Mouse (Mus musculus): ENCODE results near the gene Kmt5b. TPM values are rescaled to one million over a fixed set of nuclear protein-coding genes. Genes with fewer than 3 reads are reported as not detected.
A peak's percentile ranks its signal among the peaks of the same experiment; 100 is the strongest.

Kmt5b gene
- polyA plus RNA-seq, 1 experiment from 2014 or later, result 44.9 TPM

DNA sequence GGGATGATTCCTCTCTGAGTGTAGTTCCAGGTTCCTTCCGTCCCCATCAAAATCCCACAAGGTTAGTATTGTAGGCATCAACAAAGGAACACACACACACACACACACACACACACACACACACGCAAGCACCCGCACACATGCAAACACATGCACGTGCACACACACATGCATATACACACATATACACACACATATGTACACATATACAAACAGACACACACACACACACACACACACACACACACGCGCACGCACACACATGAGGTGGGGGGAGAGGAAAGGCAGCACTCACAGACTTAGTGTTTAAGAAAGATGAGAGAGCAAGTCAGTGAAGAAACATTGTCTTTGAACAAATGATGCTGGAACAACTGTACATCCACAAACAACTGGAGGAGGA, 23.9 kb upstream of the Kmt5b start:
- 69% methylated on average over 7 of the region's 7 CpGs for WGBS
- no peaks in the 10 kb centered on the region for H3K36me3 ChIP-seq
- no peaks in the 10 kb centered on the region for H3K27me3 ChIP-seq
- H3K9ac ChIP-seq, result peak overlapping the region; percentile 66; the same call in 1 of the 2 replicates
- H3K9me3 ChIP-seq, result no peaks in the 10 kb centered on the region
- H3K4me3 ChIP-seq, result peak overlapping the region; percentile 51
- H3K4me1 ChIP-seq (replicated peaks), result peaks cover 11% of the 10 kb centered on the region
- peak overlapping the region; percentile 95 for H3K27ac ChIP-seq (replicated peaks)
- H3K4me2 ChIP-seq, result peak overlapping the region; percentile 68
- ATAC-seq (ENCODE audit: low FRiP score, low read depth), result peak; percentile 58; the same call in 1 of the 2 replicates

DNA sequence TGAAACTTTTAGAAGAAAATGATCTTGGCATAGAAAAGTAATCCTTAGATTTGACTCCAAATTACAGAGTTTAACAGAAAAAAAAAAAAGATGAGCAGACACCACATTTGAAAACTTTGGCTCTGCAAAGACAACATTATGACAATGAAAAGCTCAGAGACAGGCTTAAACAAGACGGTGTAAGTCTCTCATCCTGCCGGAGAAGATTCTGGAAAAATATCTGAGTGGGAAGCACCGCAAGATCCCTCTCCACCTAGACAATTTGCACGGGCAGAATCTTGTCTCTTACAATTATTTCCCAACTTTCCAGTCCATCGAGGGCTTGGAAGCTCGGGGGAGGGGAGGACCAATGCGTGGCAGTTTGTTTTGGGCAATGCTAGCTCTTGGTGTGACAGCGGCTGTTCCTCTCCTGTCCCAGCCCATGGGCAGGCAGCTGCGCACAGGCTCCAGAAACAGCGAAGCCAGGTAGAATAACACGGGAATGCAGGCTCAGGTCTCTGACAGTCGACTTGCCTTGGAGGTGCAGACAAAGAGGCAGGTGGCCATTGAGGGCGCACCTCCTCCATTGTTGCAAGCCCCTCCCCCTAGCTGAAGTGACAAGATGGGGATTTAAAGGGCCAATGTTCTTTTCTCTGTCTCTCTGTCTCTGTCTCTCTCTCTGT, 23.2 kb upstream of the Kmt5b start:
- peak overlapping the region; percentile 51 for H3K4me3 ChIP-seq
- H3K9ac ChIP-seq, result peak overlapping the region; percentile 66
- no peaks in the 10 kb centered on the region for H3K36me3 ChIP-seq
- peak; percentile 87 for ATAC-seq (ENCODE audit: low FRiP score, low read depth)
- 4% methylated on average over 13 of the region's 13 CpGs for WGBS
- peak overlapping the region; percentile 95 for H3K27ac ChIP-seq (replicated peaks)
- H3K4me2 ChIP-seq, result peak overlapping the region; percentile 68
- peaks cover 11% of the 10 kb centered on the region for H3K4me1 ChIP-seq (replicated peaks)
- no peaks in the 10 kb centered on the region for H3K27me3 ChIP-seq
- H3K9me3 ChIP-seq, result no peaks in the 10 kb centered on the region

DNA sequence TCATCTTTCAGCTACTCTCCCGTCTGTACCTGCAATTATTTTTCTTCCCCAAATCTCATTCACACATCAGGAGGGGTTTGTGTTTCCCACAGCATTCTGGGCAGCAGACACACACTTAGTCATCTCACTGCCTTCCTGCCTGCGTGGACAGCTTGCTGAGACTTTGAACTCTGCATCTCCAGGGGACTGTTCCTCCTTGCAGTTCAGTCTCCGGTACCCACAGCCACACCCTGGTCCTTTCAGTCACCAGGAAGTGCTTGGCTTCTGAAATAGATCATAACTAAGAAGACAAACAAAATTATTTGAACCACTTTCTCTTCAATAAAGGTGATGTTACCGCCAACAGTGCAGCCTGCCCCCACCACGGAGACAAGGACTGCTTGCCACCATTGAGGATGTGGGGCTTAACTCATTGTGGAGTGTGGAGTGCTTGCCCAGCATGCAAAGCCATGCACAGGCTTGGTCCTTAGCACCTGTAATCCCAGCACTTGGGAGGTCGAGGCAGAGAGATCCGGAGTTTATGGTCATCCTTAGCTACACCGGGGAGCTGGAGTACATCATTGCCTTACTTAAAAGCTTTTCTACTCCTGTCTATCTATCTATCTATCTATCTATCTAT, 14.5 kb upstream of the Kmt5b start:
- H3K27ac ChIP-seq (replicated peaks), result no peak overlapping the region
- 66% methylated on average over 8 of the region's 8 CpGs for WGBS

DNA sequence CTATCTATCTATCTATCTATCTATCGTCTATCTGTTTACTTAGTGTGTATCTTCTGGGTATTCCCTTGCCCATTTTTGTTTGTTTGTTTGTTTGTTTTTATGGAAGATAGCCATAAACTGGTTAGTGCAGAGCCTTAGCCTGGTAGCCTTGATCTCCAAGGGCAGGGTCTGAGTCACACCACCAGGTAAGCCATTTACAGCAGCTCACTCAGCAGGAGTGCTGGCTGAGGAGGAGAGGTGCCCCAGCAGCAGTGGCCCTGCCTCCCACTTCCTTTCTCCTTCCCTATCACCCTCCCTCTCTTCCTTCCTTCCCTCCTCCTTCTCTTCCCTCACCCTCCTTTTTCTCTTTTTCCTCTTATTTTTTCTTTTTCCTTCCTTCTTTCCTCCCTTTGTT, 14.0 kb upstream of the Kmt5b start:
- Histone ChIP-seq H3K4me1 (replicated peaks) (no peaks in the 10 kb centered on the region), H3K27ac (replicated peaks) (no peak overlapping the region), H3K27me3 (no peaks in the 10 kb centered on the region), H3K4me2 (no peak overlapping the region), H3K9me3 (no peaks in the 10 kb centered on the region), H3K9ac (no peak overlapping the region), H3K4me3 (no peak overlapping the region), H3K36me3 (no peaks in the 10 kb centered on the region)
- 85% methylated on average over 1 of the region's 1 CpGs for WGBS
- no peak for ATAC-seq (ENCODE audit: low FRiP score, low read depth)

More for the DNA sequence above, 14.5 kb upstream of the Kmt5b start:
- ATAC-seq (ENCODE audit: low FRiP score, low read depth), result no peak
- Histone ChIP-seq H3K9ac (no peak overlapping the region), H3K4me1 (replicated peaks) (no peaks in the 10 kb centered on the region), H3K36me3 (no peaks in the 10 kb centered on the region), H3K4me2 (no peak overlapping the region), H3K27me3 (no peaks in the 10 kb centered on the region), H3K9me3 (no peaks in the 10 kb centered on the region), H3K4me3 (no peak overlapping the region)

DNA sequence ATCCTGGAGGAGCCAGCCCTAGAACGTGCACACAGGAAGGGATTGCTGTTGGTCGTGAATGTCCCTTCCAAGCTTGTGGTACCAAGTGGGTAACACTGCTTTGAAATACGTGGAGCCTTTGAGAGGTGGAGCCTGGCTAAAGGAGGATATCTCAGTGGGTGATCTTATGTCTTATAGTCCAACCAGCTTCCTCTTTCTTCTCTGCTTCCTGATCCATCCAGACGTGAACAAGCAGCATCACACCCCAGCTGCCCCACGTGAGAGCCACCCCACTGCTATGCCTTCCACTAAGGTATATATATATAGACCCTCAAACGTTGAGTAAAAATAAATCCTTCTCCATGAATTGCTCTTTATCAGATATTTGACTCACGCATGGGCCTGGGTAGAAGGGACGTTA, 13.5 kb upstream of the Kmt5b start:
- Histone ChIP-seq H3K36me3 (no peaks in the 10 kb centered on the region), H3K9ac (no peak overlapping the region), H3K4me2 (no peak overlapping the region), H3K4me3 (no peak overlapping the region), H3K4me1 (replicated peaks) (no peaks in the 10 kb centered on the region), H3K27ac (replicated peaks) (no peak overlapping the region), H3K27me3 (no peaks in the 10 kb centered on the region), H3K9me3 (no peaks in the 10 kb centered on the region)
- WGBS, result 64% methylated on average over 8 of the region's 8 CpGs
- no peak for ATAC-seq (ENCODE audit: low FRiP score, low read depth)

DNA sequence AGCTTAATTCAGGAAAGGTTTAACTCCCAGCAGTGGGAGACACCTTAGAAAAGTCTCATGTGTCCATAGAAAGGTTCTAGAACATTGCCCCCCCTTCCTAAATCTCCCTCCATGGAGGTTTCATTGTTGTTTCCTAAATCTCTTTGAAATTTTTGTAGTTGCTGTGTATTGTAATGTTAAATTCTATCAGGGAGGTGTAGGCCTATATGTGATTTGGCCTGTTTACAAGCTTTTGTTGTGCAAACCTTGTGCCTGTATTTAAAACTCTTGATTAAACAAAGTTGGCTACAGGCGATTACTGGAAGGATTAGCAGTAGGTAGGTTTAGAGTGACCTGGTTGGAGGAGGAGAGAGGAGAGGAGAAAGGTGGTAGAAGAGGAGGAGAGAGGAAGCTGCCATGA, 9.4 kb upstream of the Kmt5b start:
- H3K27ac ChIP-seq (replicated peaks), result no peak overlapping the region
- no peaks in the 10 kb centered on the region for H3K4me1 ChIP-seq (replicated peaks)
- H3K4me2 ChIP-seq, result no peak overlapping the region
- H3K4me3 ChIP-seq, result no peak overlapping the region
- no peak for ATAC-seq (ENCODE audit: low FRiP score, low read depth)
- H3K9ac ChIP-seq, result no peak overlapping the region
- no peaks in the 10 kb centered on the region for H3K9me3 ChIP-seq
- WGBS, result 59% methylated on average over 1 of the region's 1 CpGs
- H3K27me3 ChIP-seq, result no peaks in the 10 kb centered on the region
- no peaks in the 10 kb centered on the region for H3K36me3 ChIP-seq

DNA sequence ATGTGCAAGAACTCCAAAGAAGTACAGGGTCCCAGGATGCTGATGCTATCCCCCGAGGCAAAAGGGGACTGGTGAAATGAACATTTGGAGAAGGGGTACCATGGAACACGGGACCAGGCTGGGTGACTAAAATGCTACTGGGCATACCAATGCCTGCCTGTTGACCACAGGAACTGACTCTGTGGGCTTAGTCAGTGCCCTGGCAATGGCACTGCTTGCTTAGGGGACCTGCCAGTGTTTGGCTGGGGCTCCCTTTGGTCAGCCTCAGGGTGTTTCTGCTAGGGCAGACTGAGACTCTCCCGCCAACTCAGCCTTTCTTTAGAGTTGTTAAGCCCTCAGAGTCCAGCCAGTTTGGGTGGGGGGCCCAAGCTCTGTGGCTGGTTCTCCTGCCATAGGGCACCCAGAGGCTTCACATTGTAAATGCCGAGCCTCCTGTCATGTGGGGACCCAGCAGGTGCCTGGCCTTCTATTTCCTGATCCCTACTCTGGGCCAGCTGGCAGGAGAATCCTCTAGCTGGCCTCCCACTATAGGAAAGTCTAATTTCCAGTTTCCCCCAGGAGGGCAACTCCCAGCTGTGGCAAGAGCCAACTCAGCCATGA, 1.9 kb upstream of the Kmt5b start:
- Histone ChIP-seq H3K9ac (no peak overlapping the region), H3K4me1 (replicated peaks) (peaks cover 23% of the 10 kb centered on the region), H3K27me3 (no peaks in the 10 kb centered on the region), H3K27ac (replicated peaks) (no peak overlapping the region), H3K4me3 (no peak overlapping the region), H3K36me3 (no peaks in the 10 kb centered on the region), H3K4me2 (no peak overlapping the region), H3K9me3 (no peaks in the 10 kb centered on the region)
- ATAC-seq (ENCODE audit: low FRiP score, low read depth), result no peak
- WGBS, result 81% methylated on average over 4 of the region's 4 CpGs

DNA sequence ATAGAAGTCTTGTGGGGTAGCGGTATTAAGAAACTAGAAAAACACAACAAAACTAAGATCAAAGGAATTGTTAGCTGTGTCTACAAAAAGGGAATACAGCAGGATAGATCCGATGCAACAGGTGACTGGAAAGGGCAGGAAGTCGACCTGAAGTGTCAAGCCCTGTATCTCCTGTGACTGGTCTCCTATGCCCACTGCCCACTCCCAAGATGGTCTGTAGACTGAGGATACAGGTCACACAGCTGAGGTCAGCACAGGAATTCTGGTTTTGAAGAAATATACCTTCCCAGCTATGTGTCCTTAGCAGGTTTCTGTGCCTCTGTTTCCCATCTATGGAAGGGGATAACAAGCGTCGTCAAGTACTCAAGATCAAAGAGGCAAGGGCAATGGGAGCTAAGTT, 843 bp upstream of the Kmt5b start:
- Histone ChIP-seq H3K9ac (peak overlapping the region; percentile 100; the same call in 1 of the 2 replicates), H3K27me3 (no peaks in the 10 kb centered on the region), H3K27ac (replicated peaks) (peak overlapping the region; percentile 100), H3K4me3 (peak overlapping the region; percentile 78), H3K4me2 (peak overlapping the region; percentile 70), H3K4me1 (replicated peaks) (peaks cover 30% of the 10 kb centered on the region), H3K36me3 (no peaks in the 10 kb centered on the region), H3K9me3 (no peaks in the 10 kb centered on the region)
- 94% methylated on average over 5 of the region's 5 CpGs for WGBS
- no peak for ATAC-seq (ENCODE audit: low FRiP score, low read depth)

DNA sequence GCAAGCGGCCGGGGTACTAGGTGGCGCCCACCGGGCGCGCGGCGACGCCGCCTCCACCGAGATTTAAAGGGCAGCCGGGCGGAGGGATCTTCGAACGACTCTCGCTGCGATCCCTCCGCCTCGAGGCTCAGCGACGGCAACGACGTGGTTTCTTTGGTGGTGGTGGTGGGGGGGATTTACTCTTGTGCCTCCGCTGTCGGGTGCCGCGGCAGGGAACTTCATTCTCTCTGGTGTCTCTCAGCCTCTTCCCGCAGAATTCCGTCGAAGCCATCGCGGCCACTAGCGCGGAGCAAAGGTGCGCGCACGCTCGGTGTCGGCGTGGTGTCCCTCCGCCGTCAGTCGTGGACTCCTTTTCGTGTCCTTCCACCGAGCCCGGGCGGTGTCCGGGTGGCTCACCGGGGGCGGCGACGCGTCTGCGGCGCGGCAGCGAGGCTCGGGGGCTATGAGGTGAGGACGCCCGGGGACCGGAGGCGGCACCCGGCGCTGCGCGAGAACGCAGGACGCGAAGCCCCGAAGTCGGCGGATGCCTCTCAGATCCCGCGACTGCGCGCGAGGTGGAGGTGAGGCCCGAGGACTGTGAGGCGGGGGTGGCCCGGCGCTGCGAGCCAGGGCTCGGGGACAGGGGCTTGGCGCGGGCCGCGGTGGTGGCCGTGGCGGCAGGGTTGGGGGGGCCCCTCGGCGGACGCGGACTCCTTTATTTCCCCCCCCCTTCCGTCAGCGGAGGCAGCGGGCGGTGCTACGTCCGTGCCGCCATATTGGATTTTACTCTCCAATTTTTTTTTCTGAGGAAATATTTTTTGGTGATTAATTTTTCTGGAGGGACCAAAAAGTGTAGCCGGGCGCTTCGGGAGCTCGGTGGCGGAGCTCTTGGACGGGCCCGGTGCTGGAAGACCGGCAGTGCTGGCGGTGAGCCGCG, 818 bp downstream of the Kmt5b start:
- peak overlapping the region; percentile 100 for H3K9ac ChIP-seq
- peak; percentile 67 for ATAC-seq (ENCODE audit: low FRiP score, low read depth)

DNA sequence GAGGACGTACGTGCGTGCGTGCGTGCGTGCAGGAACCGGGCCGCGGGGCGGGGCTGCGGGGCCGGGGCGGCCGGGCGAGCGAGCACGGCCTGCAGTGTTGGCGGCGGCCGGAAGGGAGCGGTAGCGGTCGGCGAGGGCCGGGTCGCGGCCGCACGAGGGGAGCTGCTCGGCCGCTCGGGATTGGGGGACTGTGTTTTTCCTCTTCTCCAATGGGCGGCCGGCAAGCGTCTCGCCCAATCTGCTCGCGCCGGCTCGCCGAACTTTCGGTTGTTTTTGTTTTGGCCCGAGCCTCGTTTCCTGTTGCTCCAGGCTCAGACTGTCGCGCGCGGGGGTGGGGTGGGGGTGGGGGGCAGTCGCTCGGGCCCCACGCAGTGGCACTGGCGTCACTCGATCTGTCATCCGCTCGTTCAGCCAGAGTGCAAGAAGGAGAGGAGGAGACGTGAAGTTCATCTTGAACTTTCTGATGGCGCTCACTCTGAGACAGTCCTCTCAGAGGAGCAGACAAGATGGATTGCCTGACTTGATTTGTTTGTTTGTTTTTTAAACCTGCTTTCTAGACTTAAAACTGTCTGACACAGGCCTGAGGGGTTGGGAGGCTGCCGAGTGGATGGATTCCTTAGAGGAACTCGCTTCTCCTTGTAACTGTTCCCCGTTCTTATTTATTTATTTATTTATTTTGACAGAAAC, 1.6 kb downstream of the Kmt5b start:
- H3K27me3 ChIP-seq, result no peaks in the 10 kb centered on the region
- no peaks in the 10 kb centered on the region for H3K9me3 ChIP-seq
- WGBS, result 2% methylated on average over 57 of the region's 60 CpGs
- H3K9ac ChIP-seq, result peak overlapping the region; percentile 100
- H3K4me2 ChIP-seq, result peak overlapping the region; percentile 70
- peak overlapping the region; percentile 78 for H3K4me3 ChIP-seq
- ATAC-seq (ENCODE audit: low FRiP score, low read depth), result peak; percentile 85
- peak overlapping the region; percentile 100 for H3K27ac ChIP-seq (replicated peaks)
- H3K4me1 ChIP-seq (replicated peaks), result peaks cover 34% of the 10 kb centered on the region
- no peaks in the 10 kb centered on the region for H3K36me3 ChIP-seq

More for the DNA sequence above, 818 bp downstream of the Kmt5b start:
- no peaks in the 10 kb centered on the region for H3K27me3 ChIP-seq
- H3K4me2 ChIP-seq, result peak overlapping the region; percentile 70
- H3K4me3 ChIP-seq, result peak overlapping the region; percentile 78
- H3K27ac ChIP-seq (replicated peaks), result peak overlapping the region; percentile 100
- H3K4me1 ChIP-seq (replicated peaks), result peaks cover 31% of the 10 kb centered on the region
- no peaks in the 10 kb centered on the region for H3K9me3 ChIP-seq
- whole genome bisulfite sequencing, result under 1% methylated on average over 111 of the region's 111 CpGs
- H3K36me3 ChIP-seq, result no peaks in the 10 kb centered on the region

DNA sequence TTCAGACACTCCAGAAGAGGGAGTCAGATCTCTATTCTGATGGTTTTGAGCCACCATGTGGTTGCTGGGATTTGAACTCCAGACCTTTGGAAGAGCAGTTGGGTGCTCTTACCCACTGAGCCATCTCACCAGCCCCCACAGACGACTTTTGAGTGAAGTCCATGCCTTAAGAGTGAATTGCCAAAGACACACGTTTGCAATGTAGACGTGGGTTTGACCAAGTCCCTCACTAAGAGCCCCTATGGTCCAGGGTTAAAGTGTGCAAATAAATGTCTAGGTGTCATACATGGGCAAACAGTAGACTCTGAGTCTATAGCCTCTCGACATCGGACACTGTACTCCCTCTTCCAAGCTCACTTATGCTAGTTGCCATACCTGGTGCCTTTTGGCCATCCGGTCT, 2.3 kb downstream of the Kmt5b start:
- H3K4me3 ChIP-seq, result peak overlapping the region; percentile 78
- H3K4me2 ChIP-seq, result peak overlapping the region; percentile 70
- no peaks in the 10 kb centered on the region for H3K36me3 ChIP-seq
- peaks cover 34% of the 10 kb centered on the region for H3K4me1 ChIP-seq (replicated peaks)
- H3K9ac ChIP-seq, result no peak overlapping the region
- ATAC-seq (ENCODE audit: low FRiP score, low read depth), result no peak
- 88% methylated on average over 6 of the region's 6 CpGs for WGBS
- H3K9me3 ChIP-seq, result no peaks in the 10 kb centered on the region
- no peaks in the 10 kb centered on the region for H3K27me3 ChIP-seq
- H3K27ac ChIP-seq (replicated peaks), result no peak overlapping the region

Measured in hindbrain, embryonic 15.5 days (tissue).